Mouse (Mus musculus) activated CD4-positive, CD25-positive, alpha-beta regulatory T cell, adult 4 months (primary cell): Measurements from ENCODE around the gene Bptf. TPM values are rescaled to one million over a fixed set of nuclear protein-coding genes. Genes with fewer than 3 reads are reported as not detected.
A peak's percentile ranks its signal among the peaks of the same experiment; 100 is the strongest.
"Not testable (repeated sequence)": the region's sequence is repeated elsewhere in the genome, so short reads cannot be mapped to it uniquely, and the experiment has no call there.

Source experiments
- ATAC-seq: one replicate; pipeline ENCODE4 v1.8.0; 2017
- polyA plus RNA-seq, 2 experiments: library from polyadenylated mRNA; unstranded; fragments of 100-300 nt; shearing (Covaris generic); gene quantifications; one replicate each; pipeline ENCODE4 v1.2.1; 2017

Bptf gene
- polyA plus RNA-seq, 2 experiments from 2014 or later, result 57.7 to 74.0 TPM

- no peak for ATAC-seq
Measured at GRCm38 (mm10) chr11:107113881-107114557, 17.9 kb downstream of the Bptf start.

GRCm38 (mm10) chr11:107113112-107113511, 18.8 kb downstream of the Bptf start:
- no peak for ATAC-seq

- no peak for ATAC-seq
Measured at GRCm38 (mm10) chr11:107109669-107110068, 22.3 kb downstream of the Bptf start.

- ATAC-seq, result peak; percentile 43
Measured at GRCm38 (mm10) chr11:107108892-107109291, 23.0 kb downstream of the Bptf start.

DNA sequence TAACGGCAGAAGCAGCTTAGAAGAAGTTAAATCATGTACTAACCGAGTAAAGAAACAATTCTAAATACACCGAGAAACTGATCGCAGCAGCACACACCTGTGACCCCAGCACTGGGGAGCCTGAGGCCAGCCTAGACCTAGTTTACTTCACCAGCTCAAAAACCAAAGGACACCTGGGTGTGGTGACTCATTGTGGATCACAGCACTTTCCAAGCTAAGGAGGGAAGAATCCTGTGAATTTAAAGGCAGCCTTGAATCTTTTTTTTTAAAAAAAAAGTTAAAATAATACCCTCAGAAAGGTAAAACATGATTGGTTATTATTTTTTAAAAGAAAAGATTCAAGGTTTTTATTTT, 24.2 kb downstream of the Bptf start:
- no peak for ATAC-seq

DNA sequence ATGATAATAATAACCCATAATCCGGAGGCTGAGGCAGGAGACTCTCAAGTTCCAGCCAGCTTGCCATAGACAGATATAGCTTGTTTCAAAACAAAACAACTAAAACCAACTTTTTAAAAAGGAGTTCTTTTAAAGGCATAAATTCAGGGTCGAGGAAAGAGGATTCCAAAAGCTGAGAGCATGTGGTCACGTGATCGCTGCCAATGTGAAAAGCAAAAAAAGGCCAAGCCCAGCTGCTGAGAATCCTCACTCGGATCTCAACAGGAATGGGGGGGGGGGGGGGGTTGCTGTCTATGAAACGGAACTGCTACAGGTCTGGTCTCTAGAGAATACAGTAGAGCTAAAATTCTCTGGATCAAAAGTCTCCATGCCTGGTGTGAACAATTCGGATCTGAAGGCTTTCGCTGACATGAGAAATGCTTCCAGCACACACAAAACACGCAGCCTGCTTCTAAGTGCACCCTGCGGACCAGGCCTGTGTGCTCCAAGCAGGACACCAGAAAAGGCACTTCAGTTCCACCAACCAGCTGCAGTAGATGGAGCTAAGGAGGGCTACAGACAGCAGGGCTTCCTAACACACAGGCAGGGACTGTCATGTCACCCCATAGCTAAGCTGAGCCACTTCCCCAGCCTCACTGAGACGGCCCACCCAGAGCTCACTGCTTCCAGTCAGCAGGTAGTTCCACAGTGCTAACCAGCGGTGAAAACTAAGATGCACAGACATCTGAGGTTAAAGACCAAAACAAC, 24.8 kb downstream of the Bptf start:
- ATAC-seq, result no peak

DNA sequence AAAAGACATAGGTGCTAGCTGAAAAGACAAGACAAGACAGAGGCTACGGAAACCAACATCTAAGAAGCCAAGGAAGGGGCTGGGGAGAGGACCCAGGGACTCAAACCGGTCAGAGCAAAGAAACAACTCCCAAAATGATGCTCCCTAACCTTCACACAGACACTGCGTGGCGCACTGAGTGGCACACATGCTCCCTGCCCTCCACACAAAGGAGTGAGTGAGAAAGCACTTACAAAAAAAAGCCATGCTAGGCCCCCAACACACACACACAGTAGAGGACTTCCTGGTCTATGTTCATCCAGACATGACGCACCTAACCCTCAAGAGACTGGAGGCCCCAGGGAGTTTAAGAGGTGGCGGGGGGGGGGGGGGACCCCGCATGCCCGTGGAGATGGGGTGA, 25.5 kb downstream of the Bptf start:
- no peak for ATAC-seq

- no peak for ATAC-seq
Measured at GRCm38 (mm10) chr11:107105227-107105626, 26.7 kb downstream of the Bptf start.

GRCm38 (mm10) chr11:107103736-107104135, 28.2 kb downstream of the Bptf start:
- no peak for ATAC-seq

- ATAC-seq, result peak; percentile 2
Measured at GRCm38 (mm10) chr11:107103224-107103589, 28.7 kb downstream of the Bptf start.

GRCm38 (mm10) chr11:107102465-107103223, 29.3 kb downstream of the Bptf start:
- ATAC-seq, result peak; percentile 96

- no peak for ATAC-seq
Measured at GRCm38 (mm10) chr11:107096973-107097372, 35.0 kb downstream of the Bptf start.

- ATAC-seq, result no peak
Measured at GRCm38 (mm10) chr11:107093871-107094270, 38.1 kb downstream of the Bptf start.

DNA sequence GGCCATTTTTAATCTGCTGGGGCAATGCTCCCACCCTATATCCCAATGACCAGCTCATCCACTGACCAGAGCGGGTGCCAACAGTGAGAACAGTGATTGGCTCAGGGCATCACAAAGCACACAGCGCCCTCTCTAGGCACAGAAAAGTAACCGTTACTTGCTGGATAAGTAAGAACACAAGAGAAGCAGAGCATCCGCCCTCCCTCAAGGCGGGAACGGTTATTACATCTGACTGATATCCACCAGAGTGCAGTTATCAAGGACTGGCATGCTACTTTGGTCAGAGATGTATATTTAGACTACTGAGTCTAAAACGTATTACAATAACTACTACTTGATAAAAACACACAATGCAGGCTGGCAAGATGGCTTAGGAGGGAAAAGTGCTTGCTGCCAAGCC, 39.3 kb downstream of the Bptf start:
- no peak for ATAC-seq

DNA sequence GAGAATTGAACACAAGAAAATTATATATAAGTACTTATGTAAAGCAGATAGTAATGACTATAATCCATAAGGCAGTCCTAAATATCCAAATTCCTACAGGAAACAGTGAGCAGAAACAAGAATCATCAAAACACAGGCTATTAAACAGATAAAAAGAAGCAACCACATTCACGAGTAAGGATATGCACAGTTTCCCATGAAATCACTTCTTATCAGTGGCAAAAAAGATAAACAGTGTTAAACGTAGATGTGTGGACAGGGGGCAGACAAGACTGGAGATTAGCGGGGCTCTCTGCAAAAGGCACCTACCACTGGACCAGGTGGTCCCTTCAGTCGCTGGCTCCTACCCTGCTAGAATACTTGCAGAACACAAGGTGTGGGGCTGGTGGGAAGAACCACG, 46.1 kb downstream of the Bptf start:
- ATAC-seq, result no peak

GRCm38 (mm10) chr11:107083480-107083879, 48.4 kb downstream of the Bptf start:
- ATAC-seq, result no peak

DNA sequence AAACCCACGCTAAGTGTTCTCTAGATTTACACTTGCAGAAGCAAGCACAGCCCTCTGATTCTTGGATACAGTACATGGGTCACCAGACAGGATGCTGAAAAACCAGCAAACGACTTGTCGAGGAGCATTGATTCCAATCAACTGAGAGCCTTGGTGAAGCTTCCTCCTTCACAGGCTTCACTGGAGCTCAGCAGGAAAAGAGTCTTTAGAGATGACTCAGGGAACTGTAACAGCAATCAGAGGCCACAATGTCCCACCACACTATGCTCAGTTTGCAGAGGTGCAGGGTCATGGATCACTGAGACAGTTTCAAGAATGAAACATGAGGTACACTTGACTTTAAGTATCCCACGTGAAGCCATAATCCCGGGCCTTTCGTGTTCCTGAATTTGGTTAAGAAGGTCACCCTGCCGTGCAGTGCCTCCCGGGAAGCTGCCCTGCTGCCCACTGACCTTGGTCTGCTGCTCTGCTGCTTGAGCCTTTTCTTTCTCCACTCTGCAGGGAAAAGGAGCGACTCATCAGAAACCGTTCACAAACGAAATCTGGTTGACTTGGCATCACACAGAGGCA, 66.6 kb downstream of the Bptf start:
- no peak for ATAC-seq

- ATAC-seq, result no peak
Measured at GRCm38 (mm10) chr11:107064590-107064989, 67.3 kb downstream of the Bptf start.

DNA sequence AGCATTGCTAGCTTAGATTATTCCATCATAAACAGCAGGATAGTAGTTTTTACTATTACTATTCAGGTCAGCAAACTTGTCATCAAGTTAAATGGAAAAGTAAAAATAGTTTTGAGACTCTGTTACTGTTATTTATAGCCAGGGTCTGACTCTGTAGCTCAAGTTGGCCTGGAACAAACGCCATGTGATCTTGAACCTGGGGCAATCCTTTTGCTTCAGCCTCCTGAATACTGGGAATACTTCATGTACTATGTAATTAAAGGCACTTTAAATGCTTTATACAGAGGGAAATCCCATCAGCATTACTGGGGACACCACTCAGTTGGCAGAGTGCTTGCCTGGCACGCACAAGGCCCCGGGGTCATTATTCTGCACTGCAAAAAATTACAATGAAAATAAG, 68.9 kb downstream of the Bptf start:
- no peak for ATAC-seq

- ATAC-seq, result no peak
Measured at GRCm38 (mm10) chr11:107060941-107061340, 71.0 kb downstream of the Bptf start.

- not testable (repeated sequence) for ATAC-seq
Measured at GRCm38 (mm10) chr11:107059634-107060033, 72.3 kb downstream of the Bptf start.

DNA sequence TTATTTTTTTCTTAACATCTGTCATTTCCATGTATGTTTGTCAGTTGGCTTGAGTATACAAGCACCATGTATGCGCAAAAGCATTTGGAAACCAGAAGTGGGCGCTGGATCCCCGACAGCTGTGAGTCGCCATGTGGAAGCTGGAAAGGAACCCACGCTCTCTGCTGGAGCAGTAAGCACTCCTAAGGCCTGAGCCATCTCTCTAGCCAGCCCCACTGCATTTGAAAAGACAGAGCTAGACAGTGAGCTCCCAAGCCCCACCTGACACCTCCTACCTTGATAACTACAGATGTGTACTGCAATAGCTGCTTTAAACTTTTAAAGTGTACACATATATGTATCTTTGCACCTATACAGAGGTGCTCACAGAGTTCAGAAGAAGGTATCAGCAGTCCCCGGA, 74.5 kb downstream of the Bptf start:
- no peak for ATAC-seq

DNA sequence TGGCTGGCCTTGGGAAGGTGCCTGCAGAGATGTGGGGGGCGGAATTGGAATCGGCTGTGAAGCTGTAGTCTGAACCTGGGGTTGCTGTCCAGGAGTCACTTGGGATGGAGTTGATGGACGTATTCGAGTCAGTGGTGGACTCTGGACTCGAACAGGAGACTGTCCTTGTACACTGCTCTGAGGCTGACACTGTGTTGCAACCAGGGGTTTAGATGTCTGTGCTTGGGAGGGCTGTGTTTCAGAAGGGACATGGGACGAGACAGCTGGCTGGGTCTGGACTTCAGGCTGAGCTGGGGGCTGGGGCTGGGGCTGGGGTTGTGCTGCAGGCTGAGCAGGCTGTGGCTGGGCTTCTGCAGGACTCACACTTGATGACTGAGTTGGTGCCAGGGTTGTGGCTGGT, 77.1 kb downstream of the Bptf start:
- ATAC-seq, result no peak
